Mouse (Mus musculus): ENCODE measurements at regions not wholly inside any gene's neighbourhood (a gene's known extent, or its start where the extent isn't known, plus 50 kb on each side); places are given as distances from the start of the nearest gene placed in this dataset.

GRCm38 (mm10) chr14:98728863-98729262, 265.3 kb downstream of the Rpl36a-ps1 start:
- DNase-seq = no peak

GRCm38 (mm10) chr14:98722481-98722880, 271.6 kb downstream of the Rpl36a-ps1 start:
- no peak for DNase-seq

GRCm38 (mm10) chr14:98721033-98721432, 273.1 kb downstream of the Rpl36a-ps1 start:
- DNase-seq = no peak

GRCm38 (mm10) chr14:98708045-98708444, 286.1 kb downstream of the Rpl36a-ps1 start:
- no peak for DNase-seq

- no peak for DNase-seq
These were observed 286.5 kb downstream of the Rpl36a-ps1 start for GRCm38 (mm10) chr14:98707574-98707973.

- peak; percentile 7 for DNase-seq
These were observed 290.8 kb downstream of the Rpl36a-ps1 start for GRCm38 (mm10) chr14:98703289-98703688.

GRCm38 (mm10) chr14:98656533-98656932, 337.6 kb downstream of the Rpl36a-ps1 start:
- DNase-seq = no peak

GRCm38 (mm10) chr14:98654191-98654809, 339.8 kb downstream of the Rpl36a-ps1 start:
- DNase-seq = no peak

GRCm38 (mm10) chr14:98651221-98651620, 342.9 kb downstream of the Rpl36a-ps1 start:
- DNase-seq = no peak

GRCm38 (mm10) chr14:98650520-98650919, 343.6 kb downstream of the Rpl36a-ps1 start:
- no peak for DNase-seq

- no peak for DNase-seq
These were observed 346.5 kb downstream of the Rpl36a-ps1 start for GRCm38 (mm10) chr14:98647614-98648013.

GRCm38 (mm10) chr14:98643756-98644155, 350.4 kb downstream of the Rpl36a-ps1 start:
- no peak for DNase-seq

- no peak for DNase-seq
These were observed 351.3 kb downstream of the Rpl36a-ps1 start for GRCm38 (mm10) chr14:98642661-98643331.

- no peak for DNase-seq
These were observed 365.1 kb downstream of the Rpl36a-ps1 start for GRCm38 (mm10) chr14:98629026-98629425.

GRCm38 (mm10) chr14:98626476-98626875, 367.6 kb downstream of the Rpl36a-ps1 start:
- peak; percentile 3 for DNase-seq

- no peak for DNase-seq
These were observed 368.3 kb downstream of the Rpl36a-ps1 start for GRCm38 (mm10) chr14:98625867-98626266.

- DNase-seq = no peak
These were observed 388.3 kb downstream of the Rpl36a-ps1 start for GRCm38 (mm10) chr14:98605772-98606171.

- DNase-seq = no peak
These were observed 397.9 kb downstream of the Rpl36a-ps1 start for GRCm38 (mm10) chr14:98596252-98596651.

- peak; percentile 13 for DNase-seq
These were observed 404.3 kb downstream of the Rpl36a-ps1 start for GRCm38 (mm10) chr14:98589846-98590245.

GRCm38 (mm10) chr14:98571644-98572043, 402.1 kb upstream of the Dach1 start:
- no peak for DNase-seq

- no peak for DNase-seq
These were observed 392.4 kb upstream of the Dach1 start for GRCm38 (mm10) chr14:98562002-98562401.

GRCm38 (mm10) chr14:98539792-98540191, 370.2 kb upstream of the Dach1 start:
- DNase-seq = no peak

GRCm38 (mm10) chr14:98538267-98538666, 368.7 kb upstream of the Dach1 start:
- DNase-seq = no peak

- no peak for DNase-seq
These were observed 364.0 kb upstream of the Dach1 start for GRCm38 (mm10) chr14:98533600-98533999.

GRCm38 (mm10) chr14:98520966-98521365, 351.4 kb upstream of the Dach1 start:
- no peak for DNase-seq

All from right cerebral cortex, adult 18-20 months (tissue).